Mouse (Mus musculus) embryonic fibroblast, embryonic 13.5 days (primary cell): Measurements from ENCODE around the gene Bcl2l14.

Source experiments
- CTCF ChIP-seq: IDR thresholded peaks from 2 replicates; pipeline ENCODE4 v1.5.1; 2011; ENCODE audit warnings: mild to moderate bottlenecking, control low read depth, low read length, moderate library complexity, borderline replicate concordance; ENCODE audit not compliant: insufficient read depth
- POLR2A ChIP-seq: IDR thresholded peaks from 2 replicates; pipeline ENCODE4 v1.6.1; 2011; ENCODE audit warnings: low read depth, mild to moderate bottlenecking, control low read depth, low read length, moderate library complexity

DNA sequence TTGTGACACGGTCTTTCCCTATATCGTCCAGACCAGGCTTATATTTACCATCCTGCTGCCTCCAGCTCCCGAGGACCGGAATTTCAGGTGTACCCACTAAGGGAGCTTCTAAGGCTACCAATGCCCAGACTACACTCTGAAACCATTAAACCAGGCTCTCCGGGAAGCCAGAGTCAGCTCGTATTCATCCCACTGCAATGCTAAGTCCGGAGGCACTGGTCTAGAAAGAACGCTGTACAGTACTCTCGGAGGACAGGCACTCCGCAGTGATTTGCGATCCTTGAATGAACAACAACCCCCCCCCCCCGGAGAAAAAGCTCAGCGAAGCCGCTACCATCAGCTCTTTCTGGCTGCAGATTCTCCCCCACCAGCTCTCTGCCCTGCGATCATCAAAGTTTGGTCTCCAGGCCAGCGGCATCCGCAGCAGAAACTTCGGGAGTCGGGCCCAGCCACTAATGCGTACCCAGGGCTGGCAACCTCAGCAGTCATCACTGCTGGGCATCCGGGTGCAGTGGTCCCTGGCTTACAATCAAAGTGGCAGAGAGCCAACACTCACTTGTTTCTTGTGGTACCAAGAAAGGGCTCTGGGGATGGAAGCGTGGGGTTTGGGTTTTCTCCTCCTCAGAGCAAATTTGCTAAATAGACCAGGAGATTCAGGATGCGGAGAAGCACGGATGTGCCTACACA is 7.6 kb upstream of the Bcl2l14 start:
- TF ChIP-seq CTCF (no peak), POLR2A (no peak)
